Mouse (Mus musculus) G1E (cell line): ENCODE measurements around the gene Elk4.

Experiments used
- CTCF ChIP-seq: IDR thresholded peaks from 2 replicates; pipeline ENCODE4 v1.5.1; 2012; ENCODE audit warnings: low read depth, low read length, inconsistent platforms, mixed read lengths
- GATA1 ChIP-seq: IDR thresholded peaks from 2 replicates; pipeline ENCODE4 v1.6.1; 2012; ENCODE audit warnings: borderline replicate concordance, low read length, inconsistent platforms, mixed read lengths
- TAL1 ChIP-seq: conservative IDR thresholded peaks from 2 replicates; pipeline ENCODE4 v1.6.1; 2012; ENCODE audit warnings: low read depth, low read length, inconsistent platforms, mixed read lengths

DNA sequence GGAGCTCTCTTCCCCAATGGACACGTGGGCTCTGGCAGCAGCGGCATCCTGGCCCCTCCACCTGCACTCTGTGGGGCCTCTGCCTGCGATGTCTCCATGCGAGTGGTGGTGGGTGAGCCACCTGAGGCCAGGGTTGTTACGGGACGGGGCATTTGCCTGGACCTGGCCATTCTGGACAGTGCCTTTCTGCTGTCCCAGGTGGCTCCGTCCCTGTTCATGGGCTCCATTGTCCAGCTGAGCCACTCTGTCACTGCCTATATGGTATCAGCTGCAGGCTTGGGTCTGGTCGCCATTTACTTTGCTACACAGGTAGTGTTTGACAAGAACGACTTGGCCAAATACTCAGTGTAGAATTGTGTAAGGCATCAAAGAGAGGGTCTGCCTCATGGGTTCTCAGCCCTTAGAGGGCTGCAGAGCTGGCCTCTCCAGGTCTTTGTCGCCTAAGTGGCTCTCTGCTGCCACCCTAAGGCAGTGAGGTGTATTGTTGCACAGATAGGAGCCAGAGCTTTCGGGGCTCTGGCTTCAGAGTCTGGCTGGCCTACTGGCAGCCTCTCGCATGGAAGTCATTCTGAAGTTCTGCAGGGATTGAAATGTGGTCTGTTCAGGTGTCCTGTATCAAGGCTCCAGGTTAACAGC is 25.9 kb upstream of the Elk4 start:
- TF ChIP-seq CTCF = peak; percentile 86
- no peak for TF ChIP-seq GATA1
- TF ChIP-seq TAL1 = no peak
